Mouse (Mus musculus): Measurements from ENCODE around the gene Reep3. TPM values are rescaled to one million over a fixed set of nuclear protein-coding genes. Genes with fewer than 3 reads are reported as not detected.
"Not testable (repeated sequence)": the region's sequence is repeated elsewhere in the genome, so short reads cannot be mapped to it uniquely, and the experiment has no call there.

Reep3 gene
- polyA plus RNA-seq, 1 experiment from 2014 or later, result 44.0 TPM

DNA sequence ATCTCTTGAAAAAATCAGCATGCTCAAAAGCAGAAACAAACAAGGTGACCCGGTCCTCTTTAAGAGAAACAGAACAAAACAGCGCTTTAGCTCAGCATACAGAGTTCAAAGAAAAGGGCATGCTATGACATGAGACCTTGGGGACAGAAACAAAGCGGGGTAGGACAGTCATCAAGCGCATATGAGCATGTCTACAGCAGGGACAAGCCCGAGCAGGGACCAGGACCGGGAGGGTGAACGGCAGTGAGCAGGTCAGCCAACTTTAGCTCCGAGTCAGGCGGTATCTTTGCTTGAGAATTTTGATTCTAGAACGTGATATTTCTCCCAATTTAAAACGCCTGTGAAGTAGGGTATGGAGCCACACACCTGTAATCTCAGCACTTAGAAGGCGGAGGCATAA is 86.2 kb downstream of the Reep3 start:
- 83% methylated on average over 12 of the region's 12 CpGs for WGBS
- Histone ChIP-seq H3K4me3 (replicated peaks; ENCODE audit: low read length) (no peak overlapping the region), H3K27ac (ENCODE audit: low read length) (peak overlapping the region; percentile 10; the same call in 1 of the 2 replicates), H3K27me3 (ENCODE audit: control insufficient read depth, insufficient read depth, low read length) (no peaks in the 10 kb centered on the region), H3K9ac (ENCODE audit: low read length) (no peak overlapping the region), H3K36me3 (ENCODE audit: control insufficient read depth, insufficient read depth, low read length) (peaks cover 2% of the 10 kb centered on the region; the same call in 1 of the 2 replicates), H3K9me3 (replicated peaks; ENCODE audit: control insufficient read depth, low read length) (no peaks in the 10 kb centered on the region), H3K4me2 (ENCODE audit: low read depth, low read length) (no peak overlapping the region), H3K4me1 (ENCODE audit: control insufficient read depth, insufficient read depth, low read length) (no peaks in the 10 kb centered on the region)
- ATAC-seq (ENCODE audit: insufficient read depth, low FRiP score), result no peak

DNA sequence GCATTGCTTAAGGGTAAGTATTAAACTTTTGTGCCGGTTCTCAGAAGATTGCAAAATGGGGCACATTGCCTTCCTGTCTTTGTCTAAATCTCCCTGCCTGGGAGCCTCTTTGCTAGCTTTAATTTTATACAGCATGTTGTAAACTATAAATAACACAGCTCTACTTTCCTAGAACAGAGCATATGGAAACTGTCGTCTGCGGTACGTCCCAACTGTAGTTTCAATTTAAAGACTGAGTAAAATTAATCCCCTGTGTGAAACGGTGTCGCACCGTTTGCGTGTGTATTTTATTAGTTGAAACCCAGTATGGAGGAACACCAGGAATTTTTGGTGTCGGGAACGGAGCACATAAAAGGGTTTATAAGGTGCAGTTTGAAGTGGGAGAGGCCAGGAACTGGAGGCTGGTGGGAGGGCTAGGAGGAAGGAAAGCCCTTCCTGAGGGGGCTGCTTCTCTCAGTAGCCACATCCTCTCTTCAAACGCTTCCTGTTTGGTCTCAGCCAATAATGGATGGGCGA is 92.2 kb downstream of the Reep3 start:
- WGBS, result 4% methylated on average over 12 of the region's 12 CpGs
- no peaks in the 10 kb centered on the region; the same call in 1 of the 2 replicates for H3K36me3 ChIP-seq (ENCODE audit: control insufficient read depth, insufficient read depth, low read length)
- ATAC-seq (ENCODE audit: insufficient read depth, low FRiP score), result no peak
- H3K27ac ChIP-seq (ENCODE audit: low read length), result peak overlapping the region; percentile 97
- no peaks in the 10 kb centered on the region for H3K27me3 ChIP-seq (ENCODE audit: control insufficient read depth, insufficient read depth, low read length)
- peak overlapping the region; percentile 45 for H3K4me3 ChIP-seq (replicated peaks; ENCODE audit: low read length)
- H3K4me1 ChIP-seq (ENCODE audit: control insufficient read depth, insufficient read depth, low read length), result peaks cover 17% of the 10 kb centered on the region; the same call in 1 of the 2 replicates
- no peaks in the 10 kb centered on the region for H3K9me3 ChIP-seq (replicated peaks; ENCODE audit: control insufficient read depth, low read length)
- peak overlapping the region; percentile 68 for H3K4me2 ChIP-seq (ENCODE audit: low read depth, low read length)
- H3K9ac ChIP-seq (ENCODE audit: low read length), result peak overlapping the region; percentile 67

DNA sequence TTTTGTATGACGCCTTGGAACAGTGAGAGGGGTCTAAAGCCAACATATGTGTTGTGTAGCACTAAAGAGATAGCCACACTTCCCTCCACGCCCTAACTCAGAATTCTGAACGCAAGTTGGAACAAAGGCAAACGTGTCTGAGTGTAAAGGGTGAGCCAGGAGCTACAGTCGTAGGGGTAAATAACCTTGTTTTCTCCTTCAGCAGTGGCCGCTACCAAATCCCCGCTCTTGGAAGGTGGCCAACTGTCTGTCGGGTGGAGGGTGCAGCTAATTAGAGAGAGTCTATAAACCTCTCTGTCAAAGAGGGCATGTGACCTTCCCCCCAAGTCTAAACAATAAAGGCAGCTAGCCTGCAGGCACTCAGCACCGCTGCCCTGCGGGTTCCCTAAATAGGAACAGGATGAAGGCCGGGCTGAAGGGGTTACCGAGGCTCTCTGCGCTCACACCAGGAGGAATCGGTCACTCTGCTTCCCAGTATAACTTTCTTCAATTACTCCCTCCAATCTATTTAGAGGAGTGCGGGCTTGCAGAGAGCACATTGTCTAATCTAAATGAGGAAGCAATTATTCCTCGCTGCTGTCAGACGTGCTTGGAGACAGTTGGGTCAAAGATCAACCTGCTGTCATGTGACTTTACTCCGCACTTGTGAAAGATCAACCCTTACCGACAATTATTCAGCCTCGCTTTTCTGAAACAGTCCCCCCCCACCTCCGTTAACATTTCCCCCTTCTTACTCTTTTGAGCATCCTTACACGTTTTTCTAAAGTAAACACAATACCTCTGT is 92.8 kb downstream of the Reep3 start:
- peak overlapping the region; percentile 67 for H3K9ac ChIP-seq (ENCODE audit: low read length)
- H3K4me1 ChIP-seq (ENCODE audit: control insufficient read depth, insufficient read depth, low read length), result peaks cover 17% of the 10 kb centered on the region; the same call in 1 of the 2 replicates
- no peaks in the 10 kb centered on the region for H3K27me3 ChIP-seq (ENCODE audit: control insufficient read depth, insufficient read depth, low read length)
- H3K27ac ChIP-seq (ENCODE audit: low read length), result peak overlapping the region; percentile 97
- WGBS, result under 1% methylated on average over 22 of the region's 22 CpGs
- H3K36me3 ChIP-seq (ENCODE audit: control insufficient read depth, insufficient read depth, low read length), result no peaks in the 10 kb centered on the region; the same call in 1 of the 2 replicates
- peak overlapping the region; percentile 45 for H3K4me3 ChIP-seq (replicated peaks; ENCODE audit: low read length)
- peak overlapping the region; percentile 68 for H3K4me2 ChIP-seq (ENCODE audit: low read depth, low read length)
- no peaks in the 10 kb centered on the region for H3K9me3 ChIP-seq (replicated peaks; ENCODE audit: control insufficient read depth, low read length)
- ATAC-seq (ENCODE audit: insufficient read depth, low FRiP score), result peak; percentile 56

GRCm38 (mm10) chr10:67003009-67003742 is 93.6 kb downstream of the Reep3 start:
- WGBS, result 2% methylated on average over 25 of the region's 25 CpGs
- peak overlapping the region; percentile 97 for H3K27ac ChIP-seq (ENCODE audit: low read length)

DNA sequence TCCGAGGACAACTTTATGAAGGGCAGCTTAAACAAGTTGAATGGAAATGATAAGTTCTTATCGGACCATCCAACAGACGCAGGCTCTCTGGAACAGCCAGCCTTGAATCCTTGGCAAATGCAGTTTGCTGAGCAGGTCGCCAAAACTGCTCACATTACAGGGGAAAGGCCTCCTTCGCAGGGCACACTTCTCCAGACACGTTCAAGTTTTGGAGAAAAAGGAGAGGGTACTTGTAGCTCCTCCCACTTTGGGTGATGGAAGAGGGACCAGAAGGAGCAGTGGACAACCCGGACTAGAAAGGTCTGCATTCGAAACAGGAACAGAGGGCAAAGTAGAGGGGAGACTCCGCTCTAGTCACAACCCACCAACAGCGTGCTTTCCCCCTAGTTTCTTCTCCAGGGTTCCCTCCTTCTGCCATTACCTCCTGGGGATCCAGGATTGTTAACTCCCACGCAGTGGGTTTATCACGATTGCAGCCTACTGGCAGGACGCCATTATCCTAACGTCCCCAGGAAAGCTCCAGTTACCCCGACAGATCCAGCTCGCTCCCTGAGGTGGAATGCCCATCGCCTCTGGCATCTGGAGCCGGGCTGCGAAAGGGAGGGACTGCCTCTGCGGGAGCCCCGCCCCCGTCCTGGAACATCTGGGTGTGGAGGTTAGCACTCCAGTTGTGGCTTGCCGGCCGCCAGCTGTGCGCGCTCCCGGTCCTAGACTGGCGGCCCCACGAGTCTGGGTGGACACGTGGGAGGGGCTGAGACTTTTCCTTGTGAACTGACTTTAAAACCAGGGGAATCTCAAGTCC is 94.3 kb downstream of the Reep3 start:
- H3K4me3 ChIP-seq (replicated peaks; ENCODE audit: low read length), result peak overlapping the region; percentile 45
- H3K9me3 ChIP-seq (replicated peaks; ENCODE audit: control insufficient read depth, low read length), result no peaks in the 10 kb centered on the region
- peaks cover 17% of the 10 kb centered on the region; the same call in 1 of the 2 replicates for H3K4me1 ChIP-seq (ENCODE audit: control insufficient read depth, insufficient read depth, low read length)
- H3K36me3 ChIP-seq (ENCODE audit: control insufficient read depth, insufficient read depth, low read length), result no peaks in the 10 kb centered on the region
- ATAC-seq (ENCODE audit: insufficient read depth, low FRiP score), result peak; percentile 91
- H3K27me3 ChIP-seq (ENCODE audit: control insufficient read depth, insufficient read depth, low read length), result no peaks in the 10 kb centered on the region
- WGBS, result 12% methylated on average over 30 of the region's 30 CpGs
- peak overlapping the region; percentile 97 for H3K27ac ChIP-seq (ENCODE audit: low read length)
- peak overlapping the region; percentile 68 for H3K4me2 ChIP-seq (ENCODE audit: low read depth, low read length)
- H3K9ac ChIP-seq (ENCODE audit: low read length), result peak overlapping the region; percentile 67

More at GRCm38 (mm10) chr10:67003009-67003742, 93.6 kb downstream of the Reep3 start:
- H3K27me3 ChIP-seq (ENCODE audit: control insufficient read depth, insufficient read depth, low read length), result no peaks in the 10 kb centered on the region
- H3K9me3 ChIP-seq (replicated peaks; ENCODE audit: control insufficient read depth, low read length), result no peaks in the 10 kb centered on the region
- H3K4me1 ChIP-seq (ENCODE audit: control insufficient read depth, insufficient read depth, low read length), result peaks cover 17% of the 10 kb centered on the region; the same call in 1 of the 2 replicates
- peak overlapping the region; percentile 45 for H3K4me3 ChIP-seq (replicated peaks; ENCODE audit: low read length)
- H3K4me2 ChIP-seq (ENCODE audit: low read depth, low read length), result peak overlapping the region; percentile 68
- peak overlapping the region; percentile 67 for H3K9ac ChIP-seq (ENCODE audit: low read length)
- no peaks in the 10 kb centered on the region; the same call in 1 of the 2 replicates for H3K36me3 ChIP-seq (ENCODE audit: control insufficient read depth, insufficient read depth, low read length)
- ATAC-seq (ENCODE audit: insufficient read depth, low FRiP score), result peak; percentile 72

DNA sequence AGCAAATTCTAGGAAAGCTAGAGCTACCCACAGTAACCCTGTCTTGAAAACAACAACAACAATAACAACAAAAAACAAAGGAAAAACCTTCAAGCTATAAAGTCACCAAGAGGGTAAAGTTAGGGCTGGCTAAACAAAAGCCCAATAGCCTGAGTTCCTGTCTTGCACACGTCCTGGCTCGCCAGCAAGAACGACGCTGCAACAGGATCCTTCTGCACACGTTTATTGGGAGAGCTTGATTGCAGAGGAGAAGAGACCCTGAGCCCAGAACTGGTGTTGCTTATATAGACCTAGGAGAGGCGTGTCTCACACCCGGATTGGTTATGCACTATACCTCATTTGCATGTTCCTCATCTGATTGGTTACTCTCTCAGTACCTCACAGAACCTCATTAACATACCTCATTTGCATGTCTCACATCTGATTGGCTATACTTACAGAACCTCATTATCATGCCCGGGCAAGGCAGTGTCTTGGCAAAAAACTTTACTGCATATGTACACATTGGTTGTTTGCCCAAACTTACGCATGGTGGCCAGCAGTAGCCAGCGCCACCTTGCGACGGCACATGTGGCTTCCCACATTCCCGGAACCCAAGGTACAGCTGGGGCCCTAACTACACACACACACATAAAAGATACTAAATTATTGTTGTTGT is 95.7 kb downstream of the Reep3 start:
- not testable (repeated sequence) for H3K9me3 ChIP-seq (replicated peaks; ENCODE audit: control insufficient read depth, low read length); H3K4me2 ChIP-seq (ENCODE audit: low read depth, low read length)
- WGBS, result 93% methylated on average over 13 of the region's 13 CpGs

DNA sequence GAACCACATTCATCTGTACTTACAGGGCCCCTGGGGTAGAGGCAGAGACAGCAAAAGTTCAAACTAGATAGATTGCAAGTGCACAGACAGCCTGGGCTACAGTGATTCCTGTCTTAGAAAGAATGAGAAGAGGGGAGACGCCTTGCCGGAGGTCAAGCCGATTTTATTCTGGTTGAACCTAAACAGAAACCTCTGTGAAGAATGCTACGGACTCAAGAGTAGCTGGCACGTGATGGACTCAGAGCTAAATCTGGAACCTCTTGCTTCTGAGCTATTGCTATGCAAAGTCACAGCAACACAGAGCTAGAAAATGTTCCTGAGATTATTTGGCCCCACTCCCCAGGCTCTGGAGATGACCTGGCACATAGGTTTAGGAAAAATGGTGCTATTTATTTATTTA is 96.6 kb downstream of the Reep3 start:
- no peaks in the 10 kb centered on the region for H3K36me3 ChIP-seq (ENCODE audit: control insufficient read depth, insufficient read depth, low read length)
- H3K27ac ChIP-seq (ENCODE audit: low read length), result no peak overlapping the region
- no peak overlapping the region for H3K9ac ChIP-seq (ENCODE audit: low read length)
- H3K4me2 ChIP-seq (ENCODE audit: low read depth, low read length), result no peak overlapping the region
- H3K27me3 ChIP-seq (ENCODE audit: control insufficient read depth, insufficient read depth, low read length), result no peaks in the 10 kb centered on the region
- no peak for ATAC-seq (ENCODE audit: insufficient read depth, low FRiP score)
- peaks cover 18% of the 10 kb centered on the region; the same call in 1 of the 2 replicates for H3K4me1 ChIP-seq (ENCODE audit: control insufficient read depth, insufficient read depth, low read length)
- H3K9me3 ChIP-seq (replicated peaks; ENCODE audit: control insufficient read depth, low read length), result no peaks in the 10 kb centered on the region
- H3K4me3 ChIP-seq (replicated peaks; ENCODE audit: low read length), result no peak overlapping the region
- 82% methylated on average over 5 of the region's 5 CpGs for WGBS

More for the DNA sequence above, 95.7 kb downstream of the Reep3 start:
- H3K4me1 ChIP-seq (ENCODE audit: control insufficient read depth, insufficient read depth, low read length), result peaks cover 17% of the 10 kb centered on the region; the same call in 1 of the 2 replicates
- not testable (repeated sequence) for ATAC-seq (ENCODE audit: insufficient read depth, low FRiP score); H3K27ac ChIP-seq (ENCODE audit: low read length); H3K27me3 ChIP-seq (ENCODE audit: control insufficient read depth, insufficient read depth, low read length); H3K4me3 ChIP-seq (replicated peaks; ENCODE audit: low read length); H3K9ac ChIP-seq (ENCODE audit: low read length); H3K36me3 ChIP-seq (ENCODE audit: control insufficient read depth, insufficient read depth, low read length)

DNA sequence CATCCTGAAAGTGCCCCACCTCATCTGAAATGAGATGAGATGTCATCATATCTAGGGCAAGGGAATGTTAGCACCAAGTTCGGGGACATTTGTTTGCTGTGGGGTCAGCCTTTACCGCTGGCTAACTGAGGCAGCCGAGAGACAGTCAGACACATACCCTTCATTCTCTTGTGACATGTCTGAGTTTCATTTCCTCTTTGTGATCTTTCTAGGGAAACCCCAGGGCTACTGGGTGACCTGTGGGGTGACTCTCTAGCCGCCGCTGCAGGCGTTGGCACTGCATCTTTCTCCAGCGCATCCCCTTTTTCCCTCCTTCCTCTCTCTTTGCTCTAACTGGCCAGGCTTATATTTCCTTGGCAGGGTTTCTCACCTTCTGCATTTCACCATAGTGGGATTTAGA is 98.0 kb downstream of the Reep3 start:
- no peak for ATAC-seq (ENCODE audit: insufficient read depth, low FRiP score)
- Histone ChIP-seq H3K27me3 (ENCODE audit: control insufficient read depth, insufficient read depth, low read length) (no peaks in the 10 kb centered on the region), H3K9me3 (replicated peaks; ENCODE audit: control insufficient read depth, low read length) (no peaks in the 10 kb centered on the region), H3K4me1 (ENCODE audit: control insufficient read depth, insufficient read depth, low read length) (peaks cover 22% of the 10 kb centered on the region; the same call in 1 of the 2 replicates), H3K36me3 (ENCODE audit: control insufficient read depth, insufficient read depth, low read length) (no peaks in the 10 kb centered on the region), H3K4me3 (replicated peaks; ENCODE audit: low read length) (no peak overlapping the region), H3K9ac (ENCODE audit: low read length) (no peak overlapping the region), H3K4me2 (ENCODE audit: low read depth, low read length) (no peak overlapping the region), H3K27ac (ENCODE audit: low read length) (no peak overlapping the region)
- WGBS, result 87% methylated on average over 7 of the region's 7 CpGs
